Mouse (Mus musculus): ENCODE data around the gene Arpc1a.

Arpc1a gene

GRCm38 (mm10) chr5:145139571-145140519 lies 56.2 kb downstream of the Arpc1a start, which contains the start of the genes Pdap1 and Bud31:
TSS of gene Pdap1 (minus strand) at chr5:145140238.
TSS of gene Bud31 (plus strand) at chr5:145140362.
- in situ Hi-C loops (cut with MseI, MboI): no loop called here

- in situ Hi-C loops (cut with MseI, MboI): no loop called here
Measured at GRCm38 (mm10) chr5:145140611-145141010, 57.0 kb downstream of the Arpc1a start.

GRCm38 (mm10) chr5:145147748-145148147 lies 64.1 kb downstream of the Arpc1a start:
- in situ Hi-C loops (cut with MseI, MboI): no loop called here

GRCm38 (mm10) chr5:145149294-145149693 lies 65.7 kb downstream of the Arpc1a start:
- in situ Hi-C loops (cut with MseI, MboI): no loop called here

- in situ Hi-C loops (cut with MseI, MboI): no loop called here
Measured at GRCm38 (mm10) chr5:145152690-145153089, 69.1 kb downstream of the Arpc1a start.
